Comparison of ENCODE assay signal across 28 mouse cellular contexts in genomic region chr4:154442645-154443304, GRCm38 (mm10).
A peak's percentile ranks its signal among the peaks of the same experiment; 100 is the strongest.
DNase-seq lines count a peak whose midpoint lies in the region; ATAC-seq lines count a peak whose summit lies in the region.
"Had no signal": no experiment of that assay in that cellular context is flagged by ENCODE, and none has a peak within 500 bp of the region (broad histone marks: within the 10 kb centered on the region; RNA-seq: fewer than 3 reads in every experiment).

No protein-coding gene starts in this region.

- no peak for ATAC-seq in hindbrain, embryonic 13.5 days (ENCODE audit: low FRiP score)
- peak; percentile 58; the same call in 1 of the 2 replicates for ATAC-seq in heart, embryonic 12.5 days (ENCODE audit: insufficient number of reproducible peaks, low FRiP score)
- no peak for ATAC-seq in monocyte, adult 5-6 weeks (replicated peaks; ENCODE audit: insufficient number of reproducible peaks, low FRiP score, low TSS enrichment, poor library complexity, severe bottlenecking)
- ATAC-seq: forebrain, embryonic 15.5 days; intestine, postnatal 0 days; midbrain, embryonic 16.5 days; Patski had no signal

- 0 out of 2 replicates have a peak overlapping the region, but pooled peaks have one; percentile 46 for H3K27ac ChIP-seq in hindbrain, embryonic 10.5 days
- no peak overlapping the region for H3K27ac ChIP-seq in hindbrain, embryonic 13.5 days
- H3K27ac ChIP-seq in heart, embryonic 12.5 days (ENCODE audit: poor library complexity, severe bottlenecking), result peak overlapping the region; percentile 84
- H3K27ac ChIP-seq: forebrain, embryonic 15.5 days; limb, embryonic 13.5 days; liver, embryonic 13.5 days; macrophage; neural tube, embryonic 15.5 days had no signal

- no peaks in the 10 kb centered on the region for H3K36me3 ChIP-seq in hindbrain, embryonic 10.5 days
- no peaks in the 10 kb centered on the region for H3K36me3 ChIP-seq in hindbrain, embryonic 13.5 days
- H3K36me3 ChIP-seq in heart, embryonic 12.5 days, result no peaks in the 10 kb centered on the region
- H3K36me3 ChIP-seq: forebrain, embryonic 15.5 days; G1E; liver, embryonic 13.5 days; neural tube, embryonic 15.5 days had no signal

- 48% methylated on average over 9 of the region's 9 CpGs for WGBS in hindbrain, embryonic 10.5 days
- WGBS in hindbrain, embryonic 13.5 days, result 54% methylated on average over 9 of the region's 9 CpGs
- WGBS in heart, embryonic 12.5 days, result 17% methylated on average over 9 of the region's 9 CpGs

- intact Hi-C loops in heart, postnatal 10 days (cut with DNase I), result loop anchor here (2.0 kb wide), 1 partner anchor 114 kb away; no protein-coding TSS in a partner anchor

- peaks cover 79% of the 10 kb centered on the region for H3K27me3 ChIP-seq in hindbrain, embryonic 10.5 days (ENCODE audit: insufficient read depth, poor library complexity, severe bottlenecking)
- peaks cover 77% of the 10 kb centered on the region for H3K27me3 ChIP-seq in hindbrain, embryonic 13.5 days
- H3K27me3 ChIP-seq in heart, embryonic 12.5 days (replicated peaks), result peaks cover 49% of the 10 kb centered on the region
- H3K27me3 ChIP-seq: CH12.LX; forebrain, embryonic 15.5 days; liver, embryonic 13.5 days had no signal

- H3K4me1 ChIP-seq in hindbrain, embryonic 10.5 days (replicated peaks), result peaks cover 89% of the 10 kb centered on the region
- H3K4me1 ChIP-seq in hindbrain, embryonic 13.5 days (replicated peaks), result peaks cover 35% of the 10 kb centered on the region
- peaks cover 84% of the 10 kb centered on the region for H3K4me1 ChIP-seq in heart, embryonic 12.5 days (replicated peaks)
- H3K4me1 ChIP-seq: forebrain, embryonic 15.5 days had no signal

- no peak overlapping the region for H3K9ac ChIP-seq in hindbrain, embryonic 13.5 days
- 0 out of 2 replicates have a peak overlapping the region, but pooled peaks have one; percentile 4 for H3K9ac ChIP-seq in heart, embryonic 12.5 days
- H3K9ac ChIP-seq: forebrain, embryonic 15.5 days; limb, embryonic 13.5 days; liver, embryonic 13.5 days; neural tube, embryonic 15.5 days had no signal

- no peak overlapping the region for H3K4me3 ChIP-seq in hindbrain, embryonic 10.5 days
- no peak overlapping the region for H3K4me3 ChIP-seq in hindbrain, embryonic 13.5 days
- H3K4me3 ChIP-seq in heart, embryonic 12.5 days, result no peak overlapping the region
- H3K4me3 ChIP-seq: forebrain, embryonic 15.5 days; limb, embryonic 13.5 days; liver, embryonic 13.5 days; neural tube, embryonic 15.5 days had no signal

- DNase-seq in hindbrain, embryonic 10.5 days (ENCODE audit: low spot score), result no peak
- peak; percentile 47 for DNase-seq in ovary, adult 18-20 months (ENCODE audit: low spot score)
- no peak for DNase-seq in ovary, postnatal 10 days (ENCODE audit: low spot score)
- peak; percentile 46 to 54 for DNase-seq in heart, postnatal 10 days
- no peak for DNase-seq in spleen, adult 12 weeks (ENCODE audit: low spot score)
- DNase-seq: adrenal gland, adult 2 months; B cell, adult 2 months; cerebellum, adult 11-12 months; cerebellum, postnatal 14 days; embryo, embryonic 11 days; gastrocnemius, postnatal 14 days; kidney, postnatal 4 days; liver, embryonic 13.5 days; retina, postnatal 1 day; right cerebral cortex, postnatal 25 days; thymus, postnatal 14 days had no signal

- H3K4me2 ChIP-seq in hindbrain, embryonic 13.5 days, result no peak overlapping the region
- H3K4me2 ChIP-seq in heart, embryonic 12.5 days, result no peak overlapping the region
- H3K4me2 ChIP-seq: forebrain, embryonic 15.5 days; limb, embryonic 13.5 days; liver, embryonic 13.5 days; neural tube, embryonic 15.5 days had no signal

- H3K9me3 ChIP-seq in hindbrain, embryonic 10.5 days, result no peaks in the 10 kb centered on the region
- no peaks in the 10 kb centered on the region for H3K9me3 ChIP-seq in hindbrain, embryonic 13.5 days
- no peaks in the 10 kb centered on the region for H3K9me3 ChIP-seq in heart, embryonic 12.5 days (replicated peaks)
- H3K9me3 ChIP-seq: forebrain, embryonic 15.5 days; limb, embryonic 13.5 days; liver, embryonic 13.5 days; neural tube, embryonic 15.5 days had no signal

Comparison
In these comparisons a context has a peak if more than half of its experiments do, and no peak if none do; other contexts are left out.
1. DNase-seq: peak in ovary, adult 18-20 months (single experiment) and heart, postnatal 10 days (2 of 2); none in hindbrain, embryonic 10.5 days (single experiment), ovary, postnatal 10 days (single experiment) and spleen, adult 12 weeks (single experiment).